Mouse (Mus musculus) layer of hippocampus, adult 9-10 months (tissue): Measurements from ENCODE around the gene Iqcf3.

Experiments
- DNase-seq: peaks from one replicate; pipeline ENCODE4 v3.0.0; 2022; ENCODE audit warnings: low spot score

The Iqcf3 gene

GRCm38 (mm10) chr9:106453271-106454070 is 108.0 kb downstream of the Iqcf3 start, which contains the start of gene Pcbp4:
Pcbp4 (plus strand) TSS chr9:106453291.
- no peak for DNase-seq
